Mouse (Mus musculus) forebrain, embryonic 11.5 days (tissue): ENCODE data around the gene Sdk2. TPM values are rescaled to one million over a fixed set of nuclear protein-coding genes. Genes with fewer than 3 reads are reported as not detected.
A peak's percentile ranks its signal among the peaks of the same experiment; 100 is the strongest.

ENCODE experiments used
- ATAC-seq: fragments of 200-750 bp; cut with Nextera tagmentation; replicated peaks from 2 replicates; pipeline ENCODE4 v1.8.0; 2017; ENCODE audit warnings: moderate TSS enrichment; ENCODE audit not compliant: low FRiP score
- DNase-seq: peaks from one replicate; pipeline ENCODE4 v3.0.0-alpha.2; 2017; ENCODE audit warnings: low spot score
- H3K27ac ChIP-seq: fragments of 300-500 bp; sonication (generic); 2 replicates; pipeline ENCODE4 v1.5.1; 2014; ENCODE audit warnings: low read depth, low read length
- H3K27me3 ChIP-seq: fragments of 300-500 bp; sonication (generic); 2 replicates; pipeline ENCODE4 v1.6.1; 2014; ENCODE audit warnings: mild to moderate bottlenecking, low read length, mixed read lengths; ENCODE audit not compliant: control insufficient read depth, insufficient read depth
- H3K36me3 ChIP-seq: fragments of 300-500 bp; sonication (generic); 2 replicates; pipeline ENCODE4 v1.6.1; 2014; ENCODE audit warnings: mild to moderate bottlenecking, low read length, moderate library complexity, mixed read lengths; ENCODE audit not compliant: control insufficient read depth, insufficient read depth
- H3K4me1 ChIP-seq: fragments of 300-500 bp; sonication (generic); replicated peaks from 2 replicates; pipeline ENCODE4 v1.6.1; 2014; ENCODE audit warnings: low read length, mixed read lengths; ENCODE audit not compliant: control insufficient read depth, insufficient read depth
- H3K4me2 ChIP-seq: fragments of 300-500 bp; sonication (generic); 2 replicates; pipeline ENCODE4 v1.6.1; 2014; ENCODE audit warnings: low read depth, mild to moderate bottlenecking, low read length, moderate library complexity, mixed read lengths; ENCODE audit not compliant: severe bottlenecking
- H3K4me3 ChIP-seq: fragments of 300-500 bp; sonication (generic); 2 replicates; pipeline ENCODE4 v1.5.1; 2014; ENCODE audit warnings: low read depth, low read length
- H3K9ac ChIP-seq: fragments of 300-500 bp; sonication (generic); 2 replicates; pipeline ENCODE4 v1.6.1; 2014; ENCODE audit warnings: low read length
- H3K9me3 ChIP-seq: fragments of 300-500 bp; sonication (generic); 2 replicates; pipeline ENCODE4 v1.6.1; 2016; ENCODE audit warnings: low read length, mixed read lengths; ENCODE audit not compliant: control insufficient read depth
- WGBS: fragments of 180-500 bp; shearing (Covaris S2); extraction: QIAGEN DNeasy Blood & Tissue Kit; methylation state at CpG from one replicate; pipeline ENCODE4 v1.1.7; 2014; 5-methylcytosine and 5-hydroxymethylcytosine counted together
- polyA plus RNA-seq: library from polyadenylated mRNA; unstranded; fragments of >200 nt; fragmentation: Nextera tagmentation; extraction: Ambion mirVana; gene quantifications from 2 replicates; pipeline ENCODE4 v1.2.1, GENCODE M21; 2014

The Sdk2 gene
- polyA plus RNA-seq, 1 experiment from 2014 or later = 1.5 TPM

DNA sequence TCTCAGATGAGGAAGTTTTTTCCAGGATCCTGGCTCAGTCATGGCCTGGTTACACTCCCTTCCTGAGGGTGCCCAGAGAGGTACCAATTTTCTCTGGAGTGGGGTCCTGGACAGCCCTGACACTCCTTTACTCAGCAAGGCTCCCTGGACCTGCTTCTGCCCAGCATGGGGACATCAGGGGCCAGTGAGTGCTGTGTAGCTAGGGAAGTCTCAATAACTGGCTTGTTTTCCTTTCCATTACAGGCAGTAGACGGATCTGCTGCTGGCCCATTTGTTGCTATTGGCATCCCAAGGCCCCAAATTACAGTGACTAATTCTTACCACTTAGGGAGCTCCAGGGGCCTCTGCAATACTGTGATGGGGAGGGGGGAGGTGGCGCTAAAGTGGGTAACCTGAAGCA lies 5.6 kb downstream of the Sdk2 start:
- Histone ChIP-seq H3K4me2 (no peak overlapping the region), H3K27me3 (peaks cover 33% of the 10 kb centered on the region)

DNA sequence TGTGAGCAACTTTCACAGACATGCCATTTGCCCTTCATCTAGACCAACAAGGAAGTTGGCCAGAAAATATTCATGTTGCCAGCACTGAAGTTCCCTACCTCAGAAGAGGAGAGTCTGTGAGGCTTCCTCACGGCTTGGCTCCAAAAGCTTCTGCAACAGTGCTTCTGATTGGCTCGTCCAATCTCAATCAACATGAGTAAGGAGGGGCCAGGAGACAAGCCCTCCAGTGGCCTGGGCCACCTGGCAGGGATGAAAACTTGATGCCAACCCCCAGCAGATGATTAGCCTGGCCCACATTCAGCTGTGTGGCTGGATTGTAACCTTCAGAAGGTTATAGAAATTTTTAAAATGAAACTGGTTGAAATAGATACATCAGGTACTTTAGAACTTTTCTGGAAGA lies 10.5 kb downstream of the Sdk2 start:
- Histone ChIP-seq H3K4me3 (no peak overlapping the region), H3K4me1 (no peaks in the 10 kb centered on the region), H3K4me2 (no peak overlapping the region), H3K27me3 (no peaks in the 10 kb centered on the region), H3K27ac (no peak overlapping the region), H3K9me3 (no peaks in the 10 kb centered on the region), H3K9ac (no peak overlapping the region), H3K36me3 (no peaks in the 10 kb centered on the region)
- 43% methylated on average over 2 of the region's 2 CpGs for WGBS
- DNase-seq = no peak
- no peak for ATAC-seq

More for the DNA sequence above, 5.6 kb downstream of the Sdk2 start:
- no peak for ATAC-seq
- H3K9me3 ChIP-seq = no peaks in the 10 kb centered on the region
- peaks cover 13% of the 10 kb centered on the region; the same call in 1 of the 2 replicates for H3K4me1 ChIP-seq
- no peaks in the 10 kb centered on the region for H3K36me3 ChIP-seq
- WGBS = 50% methylated on average over 2 of the region's 2 CpGs
- no peak for DNase-seq
- H3K9ac ChIP-seq = no peak overlapping the region
- no peak overlapping the region for H3K4me3 ChIP-seq
- no peak overlapping the region for H3K27ac ChIP-seq

DNA sequence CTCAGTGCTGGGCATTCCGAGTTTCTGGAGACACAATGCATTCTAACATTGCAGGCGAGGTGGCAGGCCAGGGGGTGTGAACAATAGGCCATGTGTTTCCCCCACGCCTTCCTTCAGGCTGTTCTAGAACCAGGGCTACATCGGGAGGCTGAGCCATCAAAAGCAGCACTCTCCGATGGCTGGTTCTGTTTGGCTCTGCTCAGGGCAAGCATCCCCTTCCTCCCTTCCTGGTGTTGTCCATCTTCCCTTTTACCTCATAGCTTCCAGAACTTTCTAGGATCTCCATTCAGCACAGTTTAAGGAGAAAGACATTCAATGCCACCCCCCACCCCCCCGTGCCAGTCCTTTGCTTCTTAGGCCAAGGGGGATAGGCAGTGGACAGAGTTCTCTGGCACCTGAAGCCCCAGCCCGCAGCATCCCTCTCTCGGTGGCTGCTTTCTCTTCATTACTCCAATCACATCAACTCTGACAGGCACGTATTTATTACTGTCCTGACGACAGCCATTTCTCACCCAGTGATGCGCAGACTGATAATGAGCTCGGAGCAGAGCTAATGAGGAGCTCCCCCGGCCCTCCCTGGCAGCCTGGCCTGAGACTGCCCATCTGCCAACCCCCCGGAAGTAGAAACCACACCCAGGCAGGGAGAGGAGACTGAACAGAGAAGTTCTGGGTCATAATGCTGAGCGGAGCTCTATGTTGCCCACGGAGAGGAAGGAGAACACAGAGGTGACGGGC lies 12.1 kb downstream of the Sdk2 start:
- no peaks in the 10 kb centered on the region for H3K9me3 ChIP-seq
- H3K9ac ChIP-seq = no peak overlapping the region
- H3K4me3 ChIP-seq = no peak overlapping the region
- no peaks in the 10 kb centered on the region for H3K4me1 ChIP-seq
- 74% methylated on average over 17 of the region's 17 CpGs for WGBS
- H3K27me3 ChIP-seq = no peaks in the 10 kb centered on the region
- DNase-seq (no peak), ATAC-seq (no peak)
- H3K36me3 ChIP-seq = no peaks in the 10 kb centered on the region
- no peak overlapping the region for H3K27ac ChIP-seq
- no peak overlapping the region for H3K4me2 ChIP-seq

DNA sequence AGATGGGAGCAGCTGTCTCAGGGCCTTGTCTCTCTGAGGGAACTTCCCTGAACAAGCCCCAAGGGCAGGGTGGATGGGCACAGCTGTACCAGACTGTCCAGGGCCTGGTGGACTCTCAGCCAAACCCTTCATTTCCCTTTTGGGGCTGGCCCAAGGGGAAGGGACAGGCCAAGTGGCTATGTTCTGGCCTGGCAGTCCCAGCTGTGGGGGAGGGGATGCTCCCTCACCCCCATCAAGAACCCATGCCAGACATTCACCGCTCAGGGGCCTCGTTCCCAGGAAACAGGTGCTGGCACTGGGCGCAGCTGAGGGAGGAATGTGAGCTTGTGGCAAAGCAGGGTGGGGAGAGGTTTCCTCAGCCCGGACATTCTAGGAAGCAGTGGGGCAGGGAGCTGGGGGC lies 15.5 kb downstream of the Sdk2 start:
- Histone ChIP-seq H3K9me3 (no peaks in the 10 kb centered on the region), H3K9ac (no peak overlapping the region), H3K4me1 (peaks cover 5% of the 10 kb centered on the region), H3K27ac (no peak overlapping the region), H3K4me2 (no peak overlapping the region), H3K4me3 (no peak overlapping the region), H3K27me3 (no peaks in the 10 kb centered on the region), H3K36me3 (no peaks in the 10 kb centered on the region)
- no peak for DNase-seq
- 85% methylated on average over 4 of the region's 4 CpGs for WGBS
- ATAC-seq = no peak

DNA sequence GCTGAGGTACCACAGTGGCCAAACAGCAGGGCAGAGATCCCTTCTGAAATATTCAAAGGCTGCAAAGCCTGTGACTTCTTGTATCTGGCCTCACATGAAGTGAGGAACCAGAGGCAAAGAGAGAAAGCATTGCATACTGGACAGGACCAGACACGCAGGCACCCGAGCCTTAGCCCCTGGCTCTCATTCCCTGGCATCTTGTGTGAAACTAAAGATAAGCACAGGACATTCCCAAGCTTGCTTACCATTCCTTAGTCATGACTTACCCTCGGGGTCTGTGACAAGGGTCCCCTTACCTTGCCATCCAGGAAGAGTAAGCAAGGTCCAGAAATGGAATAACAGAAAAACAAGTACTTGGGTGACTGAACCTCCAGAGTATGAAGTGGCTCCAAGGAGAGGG lies 16.3 kb downstream of the Sdk2 start:
- H3K27ac ChIP-seq = no peak overlapping the region
- no peak overlapping the region for H3K4me2 ChIP-seq
- peaks cover 5% of the 10 kb centered on the region for H3K4me1 ChIP-seq
- no peak for ATAC-seq
- no peak overlapping the region for H3K4me3 ChIP-seq
- DNase-seq = no peak
- no peaks in the 10 kb centered on the region for H3K9me3 ChIP-seq
- no peak overlapping the region for H3K9ac ChIP-seq
- H3K27me3 ChIP-seq = no peaks in the 10 kb centered on the region
- WGBS = 82% methylated on average over 3 of the region's 3 CpGs
- no peaks in the 10 kb centered on the region for H3K36me3 ChIP-seq

DNA sequence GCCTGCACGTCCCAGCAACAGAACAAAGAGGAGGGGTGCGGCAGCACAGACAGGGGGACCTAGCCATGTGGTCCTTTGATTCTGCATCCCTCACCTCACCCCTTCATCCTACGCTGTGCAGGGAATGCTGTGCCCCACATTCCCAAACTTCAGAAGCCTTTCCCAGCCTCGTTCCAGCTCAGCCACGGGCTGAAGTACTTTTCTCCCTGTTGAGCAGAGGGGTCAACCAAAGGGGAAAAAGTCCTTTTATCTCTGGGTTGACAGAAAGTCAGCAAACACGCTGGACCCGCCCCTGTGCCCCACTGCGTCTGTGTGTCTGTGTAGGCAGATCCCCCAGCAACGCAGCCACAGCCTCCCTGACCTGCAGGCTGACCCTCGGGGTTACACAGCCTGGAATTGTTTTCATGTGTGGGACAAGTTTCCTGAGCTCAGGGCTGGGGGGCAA lies 18.9 kb downstream of the Sdk2 start:
- Histone ChIP-seq H3K27me3 (no peaks in the 10 kb centered on the region), H3K4me3 (no peak overlapping the region), H3K4me2 (no peak overlapping the region), H3K9ac (no peak overlapping the region; the same call in 1 of the 2 replicates), H3K9me3 (no peaks in the 10 kb centered on the region), H3K27ac (no peak overlapping the region), H3K4me1 (peaks cover 5% of the 10 kb centered on the region), H3K36me3 (no peaks in the 10 kb centered on the region)
- ATAC-seq = no peak
- WGBS = 23% methylated on average over 10 of the region's 10 CpGs
- DNase-seq = peak; percentile 62

DNA sequence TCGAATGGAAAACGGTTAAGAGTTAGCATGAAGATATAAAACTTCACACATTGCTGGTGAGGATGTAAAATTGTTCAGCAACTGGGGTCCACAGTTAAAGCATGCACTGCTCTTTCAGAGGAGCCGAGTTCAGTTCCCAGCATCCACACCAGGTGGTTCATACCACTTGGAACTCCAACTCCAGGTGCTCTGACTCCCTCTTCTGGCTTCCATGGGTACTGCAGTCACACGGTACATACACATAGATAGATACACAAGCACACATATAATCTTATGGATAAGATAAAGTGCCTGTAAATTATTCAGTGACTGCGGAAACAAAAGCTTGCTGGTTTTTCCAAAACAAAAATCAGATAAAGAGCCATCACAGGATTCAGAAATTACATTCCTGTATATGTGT lies 19.9 kb downstream of the Sdk2 start:
- H3K4me3 ChIP-seq = no peak overlapping the region
- H3K27me3 ChIP-seq = no peaks in the 10 kb centered on the region
- DNase-seq = no peak
- no peaks in the 10 kb centered on the region for H3K36me3 ChIP-seq
- ATAC-seq = no peak
- H3K9me3 ChIP-seq = no peaks in the 10 kb centered on the region
- peaks cover 5% of the 10 kb centered on the region for H3K4me1 ChIP-seq
- no peak overlapping the region for H3K27ac ChIP-seq
- H3K9ac ChIP-seq = no peak overlapping the region
- H3K4me2 ChIP-seq = no peak overlapping the region
- WGBS = 91% methylated on average over 5 of the region's 5 CpGs

DNA sequence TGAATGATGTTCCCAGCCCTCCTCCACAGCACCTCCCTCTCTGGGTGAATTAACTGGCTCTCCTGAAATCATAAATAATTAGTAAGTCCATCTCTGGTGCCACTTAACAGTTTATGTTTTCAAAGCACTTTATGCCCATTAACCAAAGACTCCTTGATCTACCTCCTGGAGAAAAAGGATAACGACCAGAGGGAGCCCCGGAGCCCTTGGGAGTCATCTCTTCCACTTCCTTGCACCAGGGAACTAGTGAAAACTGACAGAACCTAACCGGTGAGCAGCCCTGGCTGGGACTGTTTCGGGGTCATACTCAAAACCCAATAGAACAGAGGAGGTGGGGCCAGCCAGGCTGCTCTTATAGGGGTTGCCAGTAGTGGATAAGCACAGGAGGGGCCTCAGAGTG lies 22.5 kb downstream of the Sdk2 start:
- Histone ChIP-seq H3K4me1 (peaks cover 14% of the 10 kb centered on the region), H3K27me3 (no peaks in the 10 kb centered on the region), H3K4me3 (no peak overlapping the region), H3K9ac (no peak overlapping the region), H3K4me2 (no peak overlapping the region), H3K27ac (no peak overlapping the region), H3K9me3 (no peaks in the 10 kb centered on the region), H3K36me3 (no peaks in the 10 kb centered on the region)
- no peak for ATAC-seq
- WGBS = 67% methylated on average over 4 of the region's 4 CpGs
- DNase-seq = no peak

DNA sequence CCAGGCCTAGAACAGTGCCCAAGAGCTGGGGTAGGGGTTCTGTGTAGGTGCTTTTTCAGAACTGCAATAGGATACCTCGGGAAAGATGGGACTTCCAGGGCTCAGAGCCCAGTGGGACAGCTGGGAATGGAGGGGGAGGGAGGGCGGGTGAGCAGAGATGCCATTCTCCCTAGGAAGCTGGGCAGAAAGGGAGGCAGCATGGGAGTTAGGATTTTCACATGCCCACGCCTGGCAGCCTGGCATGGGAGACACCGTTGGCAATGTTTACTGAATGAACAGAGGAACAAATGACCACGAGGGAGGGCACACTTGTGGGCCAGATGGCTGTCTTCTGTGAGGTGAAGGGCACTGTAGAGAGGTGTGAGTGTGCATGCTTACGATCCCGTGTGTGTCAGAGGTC lies 23.3 kb downstream of the Sdk2 start:
- Histone ChIP-seq H3K4me3 (no peak overlapping the region), H3K27me3 (no peaks in the 10 kb centered on the region), H3K27ac (no peak overlapping the region), H3K4me2 (no peak overlapping the region), H3K4me1 (peaks cover 14% of the 10 kb centered on the region), H3K9ac (no peak overlapping the region), H3K36me3 (no peaks in the 10 kb centered on the region), H3K9me3 (no peaks in the 10 kb centered on the region)
- ATAC-seq (no peak), DNase-seq (no peak)
- WGBS = 76% methylated on average over 7 of the region's 7 CpGs
